Mouse (Mus musculus) neural tube, embryonic 14.5 days (tissue): ENCODE data around the gene Mia. TPM values are rescaled to one million over a fixed set of nuclear protein-coding genes. Genes with fewer than 3 reads are reported as not detected.
A peak's percentile ranks its signal among the peaks of the same experiment; 100 is the strongest.

Source experiments
- ATAC-seq: fragments of 200-750 bp; cut with Nextera tagmentation; 2 replicates; pipeline ENCODE4 v1.8.0; 2017; ENCODE audit warnings: low read depth, mild to moderate bottlenecking, moderate TSS enrichment, moderate library complexity
- H3K27ac ChIP-seq: fragments of 300-500 bp; sonication (generic); 2 replicates; pipeline ENCODE4 v1.5.1; 2014; ENCODE audit warnings: low read depth, mild to moderate bottlenecking, control low read depth, low read length, moderate library complexity, mixed read lengths
- H3K27me3 ChIP-seq: fragments of 300-500 bp; sonication (generic); 2 replicates; pipeline ENCODE4 v1.6.1; 2014; ENCODE audit warnings: low read length; ENCODE audit not compliant: control insufficient read depth, insufficient read depth
- H3K36me3 ChIP-seq: fragments of 300-500 bp; sonication (generic); 2 replicates; pipeline ENCODE4 v1.6.1; 2014; ENCODE audit warnings: low read length, mixed read lengths; ENCODE audit not compliant: control insufficient read depth, insufficient read depth
- H3K4me1 ChIP-seq: fragments of 300-500 bp; sonication (generic); 2 replicates; pipeline ENCODE4 v1.6.1; 2014; ENCODE audit warnings: low read length; ENCODE audit not compliant: control insufficient read depth, insufficient read depth
- H3K4me2 ChIP-seq: fragments of 300-500 bp; sonication (generic); 2 replicates; pipeline ENCODE4 v1.6.1; 2014; ENCODE audit warnings: mild to moderate bottlenecking, low read depth, low read length, control low read depth
- H3K4me3 ChIP-seq: fragments of 300-500 bp; sonication (generic); 2 replicates; pipeline ENCODE4 v1.5.1; 2014; ENCODE audit warnings: low read depth, low read length, control low read depth, mixed read lengths
- H3K9ac ChIP-seq: fragments of 300-500 bp; sonication (generic); replicated peaks from 2 replicates; pipeline ENCODE4 v1.6.1; 2014; ENCODE audit warnings: low read depth, mild to moderate bottlenecking, control low read depth, low read length, mixed read lengths
- H3K9me3 ChIP-seq: fragments of 300-500 bp; sonication (generic); 2 replicates; pipeline ENCODE4 v1.6.1; 2016; ENCODE audit warnings: low read length; ENCODE audit not compliant: control insufficient read depth
- WGBS: fragments of 180-500 bp; shearing (Covaris S2); extraction: QIAGEN DNeasy Blood & Tissue Kit; methylation state at CpG from one replicate; pipeline ENCODE4 v1.1.7; 2014; 5-methylcytosine and 5-hydroxymethylcytosine counted together
- polyA plus RNA-seq: library from polyadenylated mRNA; unstranded; fragments of >200 nt; fragmentation: Nextera tagmentation; extraction: Ambion mirVana; gene quantifications from 2 replicates; pipeline ENCODE4 v1.2.1, GENCODE M21; 2014

Mia gene
- polyA plus RNA-seq = 14.7 and 24.4 TPM in 2 replicates

DNA sequence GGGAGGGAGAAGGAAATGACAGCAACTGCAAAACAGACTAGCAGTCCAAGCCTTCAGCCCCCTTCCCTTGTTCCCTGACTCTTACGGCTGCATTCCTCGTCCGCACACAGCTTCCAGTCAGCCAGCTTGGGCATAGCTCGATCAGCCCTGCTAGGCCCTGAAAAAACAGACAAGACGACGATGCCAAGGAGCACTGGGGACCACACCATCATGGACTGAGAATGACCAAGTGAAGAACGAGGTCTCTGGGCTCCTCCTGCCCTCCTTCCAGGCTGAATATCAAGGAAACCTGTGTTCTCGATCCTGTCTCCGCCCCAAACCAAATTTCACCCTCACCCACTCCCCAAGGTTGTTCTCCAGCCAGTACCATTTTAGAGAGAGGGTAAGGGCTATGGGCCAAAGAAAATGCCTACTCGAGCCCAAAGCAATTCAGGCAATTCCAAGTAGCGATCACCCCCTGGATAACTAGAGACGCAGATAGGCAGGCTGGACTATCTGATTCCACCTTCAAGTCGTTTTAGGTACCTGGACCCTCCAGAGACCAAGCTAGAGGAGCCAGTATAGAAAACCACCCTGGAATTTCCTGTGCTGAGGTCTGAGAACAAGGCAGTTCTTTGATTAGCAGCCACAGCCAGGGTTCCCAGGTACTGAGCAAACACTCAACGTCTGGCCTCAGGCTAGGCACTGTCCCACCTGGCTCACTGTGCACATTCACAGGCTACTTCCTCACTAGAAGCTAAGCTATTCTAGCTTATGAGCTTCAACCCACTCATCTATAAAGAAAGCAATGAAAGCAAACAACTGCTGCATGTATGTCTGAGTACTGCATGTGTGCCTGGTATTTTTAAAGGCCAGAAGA, at the start of gene Mia, which contains the start of gene Gm21983:
TSS of gene Mia (minus strand) at position 321 of the 859 bp plus-strand sequence.
TSS of gene Gm21983 (minus strand) at position 250 of the 859 bp plus-strand sequence.
- peaks cover 5% of the 10 kb centered on the region for H3K4me1 ChIP-seq
- no peak within 1 kb of the TSS for H3K4me2 ChIP-seq
- peaks cover 16% of the 10 kb centered on the region for H3K36me3 ChIP-seq
- ATAC-seq = no peak
- H3K9me3 ChIP-seq = no peaks in the 10 kb centered on the region
- H3K27me3 ChIP-seq = no peaks in the 10 kb centered on the region
- no peak within 1 kb of the TSS for H3K9ac ChIP-seq
- WGBS = 68% methylated on average over 14 of the region's 14 CpGs
- peak within 1 kb of the TSS; percentile 82; the same call in 1 of the 2 replicates for H3K27ac ChIP-seq
- no peak within 1 kb of the TSS for H3K4me3 ChIP-seq

DNA sequence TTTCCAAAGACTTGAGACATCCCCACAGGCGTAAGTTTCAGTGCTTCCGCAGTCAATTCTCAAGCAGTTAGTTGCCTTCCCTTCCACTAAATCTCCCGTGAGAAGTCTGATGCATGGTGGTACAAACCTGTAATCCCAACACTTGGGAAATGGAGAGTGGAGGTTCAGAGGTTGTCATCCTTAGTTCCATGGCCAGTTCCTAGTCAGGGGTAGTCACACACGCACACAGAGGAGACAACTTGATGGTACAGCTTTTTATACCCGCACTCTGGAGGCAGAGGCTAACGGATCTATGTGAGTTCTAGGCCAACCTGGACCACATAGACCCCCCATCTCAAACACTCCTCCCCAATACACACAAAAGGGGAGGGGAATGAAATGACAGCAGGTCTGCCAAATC, 47.9 kb upstream of the Mia start:
- H3K9me3 ChIP-seq = no peaks in the 10 kb centered on the region
- WGBS = 21% methylated on average over 6 of the region's 6 CpGs
- peaks cover 48% of the 10 kb centered on the region for H3K4me1 ChIP-seq
- H3K4me2 ChIP-seq = peak overlapping the region; percentile 87
- no peaks in the 10 kb centered on the region for H3K36me3 ChIP-seq
- H3K27me3 ChIP-seq = no peaks in the 10 kb centered on the region
- peak overlapping the region; percentile 86 for H3K9ac ChIP-seq
- ATAC-seq = no peak
- peak overlapping the region; percentile 89 for H3K4me3 ChIP-seq
- peak overlapping the region; percentile 83 for H3K27ac ChIP-seq

DNA sequence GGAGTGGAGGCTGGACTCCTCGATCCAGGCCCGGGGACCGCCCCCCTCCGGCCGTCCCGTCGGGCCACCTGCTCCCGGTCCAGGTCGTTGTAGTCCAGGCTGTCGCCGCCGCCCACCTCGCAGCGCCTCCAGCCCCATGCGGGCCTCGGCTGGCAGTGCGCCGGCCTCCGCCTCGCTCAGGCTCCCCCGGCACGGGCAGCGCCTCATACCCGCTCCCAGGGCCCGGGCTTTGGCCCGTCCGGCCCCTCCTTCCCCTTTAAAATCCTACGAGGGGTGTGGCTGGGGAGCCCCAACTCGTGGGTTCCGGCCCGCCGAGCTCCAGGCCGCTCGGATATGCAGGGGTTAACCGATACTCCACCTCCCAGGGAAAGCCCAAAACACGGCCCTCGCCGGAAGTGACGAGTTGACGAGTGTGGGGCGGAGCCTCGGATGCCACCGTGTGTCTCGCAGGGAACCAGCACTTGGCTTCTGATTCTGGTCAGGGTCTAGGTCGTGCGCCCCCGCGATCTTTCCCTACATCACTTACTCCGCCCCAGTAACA, 47.4 kb upstream of the Mia start, which contains the start of gene Itpkc:
TSS of gene Itpkc (minus strand) at position 381 of the 541 bp plus-strand sequence.
- H3K9ac ChIP-seq = peak within 1 kb of the TSS; percentile 86
- H3K27ac ChIP-seq = peak within 1 kb of the TSS; percentile 83
- no peaks in the 10 kb centered on the region for H3K27me3 ChIP-seq
- H3K4me2 ChIP-seq = peak within 1 kb of the TSS; percentile 87
- no peaks in the 10 kb centered on the region for H3K36me3 ChIP-seq
- peak within 1 kb of the TSS; percentile 89 for H3K4me3 ChIP-seq
- H3K9me3 ChIP-seq = no peaks in the 10 kb centered on the region
- under 1% methylated on average over 48 of the region's 49 CpGs for WGBS
- peaks cover 47% of the 10 kb centered on the region for H3K4me1 ChIP-seq
- peak; percentile 84 for ATAC-seq

DNA sequence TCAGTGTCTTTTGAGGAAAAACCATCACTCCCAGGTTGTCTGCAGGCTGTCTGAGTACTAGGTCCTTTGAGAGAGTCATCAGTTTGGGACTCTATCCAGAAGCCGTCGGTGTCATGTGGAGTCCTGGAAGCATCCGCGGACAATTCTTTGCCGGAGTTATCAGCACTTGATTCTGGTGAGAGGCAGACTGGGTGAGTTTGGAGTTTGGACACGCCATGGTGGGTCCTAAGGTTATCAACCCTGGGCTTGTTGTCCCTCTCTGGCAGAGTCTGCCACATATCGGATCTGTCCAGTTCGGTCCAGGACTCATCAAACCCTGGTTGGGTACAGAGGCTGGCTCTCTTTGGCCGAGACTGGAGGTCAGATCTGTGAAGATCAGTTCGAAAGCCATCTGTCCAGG, 46.7 kb upstream of the Mia start:
- Histone ChIP-seq H3K4me2 (peak overlapping the region; percentile 87), H3K36me3 (no peaks in the 10 kb centered on the region), H3K9me3 (no peaks in the 10 kb centered on the region), H3K4me3 (peak overlapping the region; percentile 89), H3K27ac (peak overlapping the region; percentile 83; the same call in 1 of the 2 replicates), H3K4me1 (peaks cover 46% of the 10 kb centered on the region), H3K9ac (peak overlapping the region; percentile 86), H3K27me3 (no peaks in the 10 kb centered on the region)
- WGBS = 2% methylated on average over 10 of the region's 10 CpGs
- ATAC-seq = no peak

DNA sequence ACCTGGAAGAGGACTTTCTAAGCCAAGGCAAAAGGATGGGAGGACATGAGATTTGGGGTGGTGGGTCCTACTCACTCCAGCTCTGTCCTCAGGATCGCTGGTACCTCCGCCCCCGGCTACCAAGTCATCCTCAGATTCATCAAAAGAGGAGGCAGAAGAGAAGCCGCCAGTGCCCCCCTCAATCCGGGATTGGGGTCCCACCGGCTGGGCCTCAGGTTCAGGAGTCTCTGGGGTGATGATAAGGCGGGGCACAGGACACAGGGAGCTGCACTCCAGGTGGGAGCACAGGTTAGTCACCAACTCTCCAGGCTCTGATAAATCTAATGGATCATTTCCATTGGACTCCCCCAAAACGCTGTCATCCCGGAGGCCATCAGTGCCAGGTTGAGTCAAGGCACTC, 46.3 kb upstream of the Mia start:
- Histone ChIP-seq H3K9me3 (no peaks in the 10 kb centered on the region), H3K4me3 (peak overlapping the region; percentile 89), H3K27ac (no peak overlapping the region), H3K4me2 (peak overlapping the region; percentile 87), H3K27me3 (no peaks in the 10 kb centered on the region), H3K9ac (peak overlapping the region; percentile 86), H3K36me3 (no peaks in the 10 kb centered on the region), H3K4me1 (peaks cover 46% of the 10 kb centered on the region)
- ATAC-seq = no peak
- 40% methylated on average over 9 of the region's 9 CpGs for WGBS

DNA sequence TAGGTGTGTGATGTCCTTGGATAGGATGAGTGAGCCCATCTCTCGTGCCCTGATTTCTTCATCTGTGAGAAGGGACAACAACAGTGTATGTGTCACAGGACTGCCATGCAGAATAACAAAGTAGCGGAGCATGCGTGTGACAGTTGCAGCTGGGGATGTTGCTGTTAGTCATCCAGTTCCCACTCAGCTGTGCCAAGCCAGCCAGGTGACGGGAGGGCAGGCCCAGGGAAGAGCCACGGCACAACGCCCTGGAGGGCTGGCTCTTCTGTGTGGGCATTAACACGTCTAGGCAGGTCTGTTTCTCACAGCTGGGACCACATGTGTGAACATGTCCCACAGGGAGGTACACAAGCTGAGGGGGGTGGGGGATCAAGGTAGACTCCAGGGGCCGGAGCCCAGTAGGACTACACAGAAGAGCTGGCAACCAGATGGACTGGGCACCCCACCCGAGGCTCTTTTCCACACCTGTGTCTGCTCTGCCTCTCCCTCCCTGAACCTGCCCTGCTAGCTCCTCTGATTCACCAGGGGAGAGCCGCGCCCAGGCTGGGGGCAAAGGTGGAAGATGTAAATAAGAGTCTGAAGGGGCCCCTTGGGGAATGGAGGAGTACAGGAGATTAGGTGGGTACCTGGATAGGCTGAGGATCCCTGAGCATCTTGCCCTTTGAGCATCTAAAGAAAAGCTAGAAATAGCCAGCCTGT, 44.1 kb upstream of the Mia start:
- 65% methylated on average over 11 of the region's 11 CpGs for WGBS
- Histone ChIP-seq H3K36me3 (no peaks in the 10 kb centered on the region), H3K4me1 (peaks cover 46% of the 10 kb centered on the region), H3K9me3 (no peaks in the 10 kb centered on the region), H3K4me3 (0 out of 2 replicates have a peak overlapping the region, but pooled peaks have one; percentile 89), H3K4me2 (peak overlapping the region; percentile 87), H3K9ac (peak overlapping the region; percentile 30; the same call in 1 of the 2 replicates), H3K27me3 (no peaks in the 10 kb centered on the region), H3K27ac (no peak overlapping the region)
- ATAC-seq = no peak

DNA sequence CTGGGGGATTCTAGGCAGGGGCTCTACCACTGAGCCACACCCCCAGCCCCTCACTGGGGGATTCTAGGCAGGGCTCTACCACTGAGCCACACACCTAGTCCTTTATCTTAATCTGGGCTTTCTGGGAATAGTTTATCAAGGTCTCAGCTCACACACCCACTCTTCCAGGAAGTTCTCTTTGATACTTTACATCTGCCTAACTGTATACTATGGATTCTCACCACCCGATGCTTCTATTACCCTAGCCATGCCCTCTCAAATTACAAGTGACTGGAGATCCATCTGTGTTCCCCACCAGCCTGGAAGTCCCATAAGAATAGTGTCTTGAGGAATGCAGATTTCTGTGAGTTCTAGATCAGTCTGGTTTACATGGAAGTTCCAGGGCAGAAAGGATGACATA, 41.6 kb upstream of the Mia start:
- Histone ChIP-seq H3K27me3 (no peaks in the 10 kb centered on the region), H3K36me3 (peaks cover 3% of the 10 kb centered on the region; the same call in 1 of the 2 replicates), H3K4me2 (no peak overlapping the region), H3K4me3 (no peak overlapping the region), H3K9me3 (no peaks in the 10 kb centered on the region), H3K4me1 (peaks cover 41% of the 10 kb centered on the region), H3K27ac (no peak overlapping the region), H3K9ac (no peak overlapping the region)
- WGBS = 79% methylated on average over 1 of the region's 1 CpGs
- no peak for ATAC-seq

DNA sequence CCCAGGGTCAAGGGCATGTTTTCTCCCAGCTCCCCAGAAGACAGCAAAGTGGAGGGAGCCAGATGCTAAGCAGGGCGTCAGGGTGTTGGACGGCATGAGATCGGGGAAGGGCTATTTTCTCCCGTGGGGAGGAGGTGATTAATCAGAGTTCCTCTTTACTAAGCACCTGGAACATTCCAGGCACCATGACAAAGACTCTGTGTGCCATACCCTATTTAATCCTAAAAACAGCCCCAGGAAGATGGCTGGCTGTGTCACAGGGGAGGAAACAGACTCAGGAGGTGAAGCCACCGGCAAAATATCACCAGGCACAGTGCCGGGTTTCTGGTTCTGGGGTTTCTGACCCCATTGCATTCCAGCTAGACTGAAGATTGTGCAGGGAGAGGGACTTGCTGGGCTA, 41.0 kb upstream of the Mia start:
- peaks cover 35% of the 10 kb centered on the region for H3K4me1 ChIP-seq
- no peak for ATAC-seq

More for the DNA sequence above, 41.0 kb upstream of the Mia start:
- Histone ChIP-seq H3K27ac (no peak overlapping the region), H3K4me3 (no peak overlapping the region), H3K36me3 (peaks cover 3% of the 10 kb centered on the region; the same call in 1 of the 2 replicates), H3K9me3 (no peaks in the 10 kb centered on the region), H3K4me2 (no peak overlapping the region), H3K9ac (no peak overlapping the region), H3K27me3 (no peaks in the 10 kb centered on the region)
- WGBS = 82% methylated on average over 6 of the region's 6 CpGs
